Mouse (Mus musculus) bone marrow, adult 2 months (tissue): Measurements from ENCODE around the gene Nhlrc2. TPM values are rescaled to one million over a fixed set of nuclear protein-coding genes. Genes with fewer than 3 reads are reported as not detected.
"Not testable (repeated sequence)": the region's sequence is repeated elsewhere in the genome, so short reads cannot be mapped to it uniquely, and the experiment has no call there.

Experiments
- H3K27ac ChIP-seq: fragments of 200-500 bp; 2 replicates; pipeline ENCODE4 v1.5.1; 2012; ENCODE audit warnings: low read depth, mild to moderate bottlenecking, control low read depth, inconsistent platforms, low read length; ENCODE audit not compliant: control insufficient read depth, poor library complexity, insufficient read depth
- H3K4me1 ChIP-seq: fragments of 200-500 bp; 2 replicates; pipeline ENCODE4 v1.6.1; 2011; ENCODE audit warnings: low read length; ENCODE audit not compliant: control insufficient read depth, insufficient read depth
- H3K4me3 ChIP-seq: fragments of 200-500 bp; replicated peaks from 2 replicates; pipeline ENCODE3; 2011; ENCODE audit warnings: mild to moderate bottlenecking, low read depth, low read length, control low read depth; ENCODE audit not compliant: control insufficient read depth
- CTCF ChIP-seq: fragments of 200-500 bp; IDR thresholded peaks from 2 replicates; pipeline ENCODE4 v1.5.1; 2011; ENCODE audit warnings: low read length, control low read depth; ENCODE audit not compliant: control insufficient read depth, insufficient read depth
- POLR2A ChIP-seq: fragments of 200-500 bp; IDR thresholded peaks from 2 replicates; pipeline ENCODE4 v1.6.1; 2011; ENCODE audit warnings: low read depth, mild to moderate bottlenecking, control low read depth, low read length, borderline replicate concordance; ENCODE audit not compliant: control insufficient read depth
- WGBS: fragments of 180-500 bp; shearing (Covaris S2); methylation state at CpG from one replicate; pipeline ENCODE4 v1.1.7; 2018; 5-methylcytosine and 5-hydroxymethylcytosine counted together
- polyA plus RNA-seq: library from polyadenylated mRNA; stranded (reverse); fragments of >200 nt; gene quantifications from 2 replicates; pipeline ENCODE4 v1.2.4, GENCODE M21; 2011; ENCODE audit warnings: low replicate concordance; ENCODE audit not compliant: missing spikeins, insufficient read depth, insufficient read length

Nhlrc2 gene
- 5.1 and 7.1 TPM in 2 replicates for polyA plus RNA-seq

DNA sequence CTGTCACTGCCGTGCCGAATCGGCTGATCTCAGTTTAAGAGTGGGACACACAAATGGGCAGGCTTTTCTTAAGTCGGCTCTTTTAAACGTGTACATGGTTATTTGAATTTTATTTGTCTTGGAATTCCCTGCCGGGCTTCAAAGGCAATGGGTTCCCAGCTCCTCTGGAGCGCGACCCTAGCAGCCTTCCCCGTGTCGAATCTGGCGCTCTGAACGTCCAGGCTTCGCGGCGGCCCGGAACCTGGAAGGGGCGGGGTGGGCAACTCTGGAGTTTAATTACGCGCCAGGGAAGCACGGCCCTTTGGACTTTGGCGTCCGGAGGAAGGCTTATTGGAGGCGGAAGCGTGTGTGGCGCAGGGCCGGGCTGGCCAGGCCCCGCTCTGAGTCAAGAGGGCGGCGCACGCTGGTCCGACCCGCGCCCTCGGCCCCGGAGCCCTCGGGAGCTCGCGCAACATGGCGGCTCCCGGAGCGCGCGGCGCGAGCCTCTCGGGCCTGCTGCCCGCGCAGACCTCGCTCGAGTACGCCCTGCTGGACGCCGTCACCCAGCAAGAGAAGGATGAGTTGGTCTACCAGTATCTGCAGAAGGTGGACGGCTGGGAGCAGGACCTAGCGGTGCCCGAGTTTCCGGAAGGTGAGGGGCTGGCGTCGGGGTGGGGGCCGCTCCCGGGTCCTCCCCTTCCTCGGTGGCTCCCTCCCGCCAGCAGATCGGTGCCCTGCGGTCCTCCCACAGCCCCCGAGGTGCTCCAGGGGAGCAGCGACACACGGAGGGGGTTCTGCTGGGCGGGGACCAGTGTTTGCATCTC lies at the start of gene Nhlrc2:
Gene Nhlrc2, plus strand, starts transcription at position 32 of the 803 bp plus-strand sequence.
- TF ChIP-seq CTCF (no peak), POLR2A (peak; percentile 67; the same call in 1 of the 2 replicates)
- H3K4me1 ChIP-seq, result peaks cover 2% of the 10 kb centered on the region; the same call in 1 of the 2 replicates
- peak within 1 kb of the TSS; percentile 98 for H3K27ac ChIP-seq
- H3K4me3 ChIP-seq, result peak within 1 kb of the TSS; percentile 99
- under 1% methylated on average over 69 of the region's 69 CpGs for WGBS

DNA sequence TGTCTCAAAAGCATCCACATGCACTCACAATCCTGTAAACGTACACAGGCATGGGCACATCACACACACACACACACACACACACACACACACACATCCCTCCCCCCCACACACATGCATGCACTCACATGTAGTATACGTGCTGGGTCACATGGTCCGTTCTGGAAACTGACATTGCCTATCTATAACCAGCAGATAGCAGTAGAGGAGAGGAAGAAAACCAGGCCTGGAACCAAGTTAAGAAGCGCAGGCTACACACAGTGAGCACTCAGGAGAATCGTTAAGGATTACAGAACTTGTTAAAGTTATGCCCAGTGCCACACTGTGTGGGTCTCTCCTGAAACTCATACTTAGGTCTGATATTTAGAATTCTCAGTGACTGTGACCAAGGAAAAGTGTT lies 45.0 kb upstream of the Nhlrc2 start:
- H3K27ac ChIP-seq, H3K4me1 ChIP-seq, H3K4me3 ChIP-seq: not testable (repeated sequence)
- WGBS, result no CpG with 5 or more reads among the region's 5 CpGs

DNA sequence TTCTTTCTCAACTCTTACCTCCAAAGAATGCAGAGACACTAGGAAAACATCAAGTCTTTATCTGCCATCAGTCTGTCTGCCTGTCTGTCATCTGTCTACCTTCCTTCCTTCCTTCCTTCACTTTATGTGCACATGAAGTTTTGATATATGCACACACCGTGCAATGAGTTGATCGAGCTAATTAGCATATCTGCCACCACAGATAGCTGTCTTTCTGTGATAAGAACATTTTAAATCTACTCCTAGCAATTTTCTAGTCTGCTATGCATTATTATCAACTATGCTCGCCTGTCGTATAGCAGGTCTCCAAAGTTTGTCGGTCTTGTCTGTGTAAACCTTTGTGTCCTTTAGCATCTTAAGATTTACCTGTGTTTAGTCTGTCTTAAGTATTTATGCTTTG lies 44.5 kb upstream of the Nhlrc2 start:
- H3K4me3 ChIP-seq, H3K4me1 ChIP-seq, H3K27ac ChIP-seq: not testable (repeated sequence)
- WGBS, result no CpG with 5 or more reads among the region's 5 CpGs

DNA sequence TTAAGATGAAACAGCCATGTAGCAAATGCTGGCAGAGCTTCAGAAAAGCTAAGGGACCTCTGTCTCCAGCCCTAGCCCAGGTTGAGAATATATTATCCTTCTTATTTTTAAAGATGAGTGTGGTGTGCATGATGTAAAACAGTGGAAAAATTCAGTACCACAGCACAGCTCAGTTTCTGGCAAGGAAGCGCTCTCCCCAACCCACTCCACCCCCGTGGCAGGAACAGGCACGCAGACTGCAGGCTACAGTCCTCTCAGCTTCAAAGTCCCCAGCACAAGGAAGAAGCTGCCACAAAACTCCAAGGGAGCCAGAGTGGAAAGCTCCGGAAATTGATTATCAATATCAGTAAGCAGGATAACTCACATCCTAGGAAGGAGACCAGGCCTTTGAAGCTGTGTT lies 36.9 kb upstream of the Nhlrc2 start:
- not testable (repeated sequence) for H3K4me3 ChIP-seq, H3K27ac ChIP-seq, H3K4me1 ChIP-seq
- WGBS, result no CpG with 5 or more reads among the region's 4 CpGs

DNA sequence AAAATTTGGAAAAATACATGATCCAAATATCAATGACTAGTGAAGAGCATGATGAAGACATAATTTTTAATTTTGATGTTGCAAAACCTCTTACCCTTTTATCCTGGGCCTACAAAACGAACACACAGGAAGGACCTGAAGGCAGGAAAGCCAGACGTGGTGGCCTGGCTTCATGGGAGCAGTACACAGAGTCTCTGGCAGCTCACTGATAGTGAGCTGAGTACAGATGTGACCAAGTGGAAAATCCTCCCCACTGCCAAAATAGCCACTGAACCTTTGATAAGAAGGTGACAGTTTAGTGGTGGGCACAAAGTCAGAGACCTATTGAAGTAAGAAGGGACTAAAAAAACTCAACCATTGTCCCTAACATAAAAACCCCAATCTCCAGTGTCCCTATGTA lies 34.5 kb upstream of the Nhlrc2 start:
- WGBS, result no CpG with 5 or more reads among the region's 2 CpGs
- not testable (repeated sequence) for H3K27ac ChIP-seq, H3K4me1 ChIP-seq, H3K4me3 ChIP-seq

DNA sequence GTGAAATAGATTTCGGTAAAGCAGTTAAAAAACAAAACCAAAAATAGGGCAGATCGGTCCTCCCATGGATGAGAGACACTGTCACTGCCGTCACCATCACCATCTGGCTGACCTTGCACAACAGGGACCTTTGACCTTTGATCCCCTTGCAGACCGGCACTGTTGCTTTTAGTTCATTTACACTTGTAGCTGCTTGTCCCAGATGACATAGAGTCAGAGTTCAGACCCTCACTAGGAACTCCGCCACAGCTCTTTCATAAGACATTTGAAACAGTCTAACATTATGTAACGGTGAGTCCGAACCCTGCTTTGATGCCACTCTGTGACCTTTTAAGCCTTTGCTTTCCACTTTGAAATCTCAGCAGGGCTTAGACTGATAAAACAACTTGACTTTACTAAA lies 28.7 kb upstream of the Nhlrc2 start:
- H3K4me3 ChIP-seq, H3K4me1 ChIP-seq, H3K27ac ChIP-seq: not testable (repeated sequence)
- WGBS, result no CpG with 5 or more reads among the region's 7 CpGs

DNA sequence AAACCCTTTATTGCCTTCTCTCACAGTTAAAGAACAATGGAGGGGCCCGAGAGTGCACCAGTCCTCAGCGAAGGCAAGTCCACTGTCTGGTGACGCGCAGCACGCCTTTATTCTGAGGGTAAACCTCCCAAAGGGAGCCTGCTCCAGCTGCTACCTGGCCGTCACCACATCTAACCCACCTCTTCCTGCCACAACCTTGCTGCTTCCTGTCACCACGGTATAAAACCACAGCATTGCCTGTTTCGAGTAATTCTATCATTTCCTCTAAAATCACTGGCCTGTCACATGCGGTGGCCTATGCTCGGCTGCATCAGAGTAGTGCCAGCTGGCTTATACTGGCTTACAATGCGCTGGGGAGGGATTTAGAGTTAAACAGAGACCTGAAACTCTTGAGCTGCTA lies 17.5 kb upstream of the Nhlrc2 start:
- not testable (repeated sequence) for H3K27ac ChIP-seq, H3K4me1 ChIP-seq, H3K4me3 ChIP-seq
- no CpG with 5 or more reads among the region's 11 CpGs for WGBS

DNA sequence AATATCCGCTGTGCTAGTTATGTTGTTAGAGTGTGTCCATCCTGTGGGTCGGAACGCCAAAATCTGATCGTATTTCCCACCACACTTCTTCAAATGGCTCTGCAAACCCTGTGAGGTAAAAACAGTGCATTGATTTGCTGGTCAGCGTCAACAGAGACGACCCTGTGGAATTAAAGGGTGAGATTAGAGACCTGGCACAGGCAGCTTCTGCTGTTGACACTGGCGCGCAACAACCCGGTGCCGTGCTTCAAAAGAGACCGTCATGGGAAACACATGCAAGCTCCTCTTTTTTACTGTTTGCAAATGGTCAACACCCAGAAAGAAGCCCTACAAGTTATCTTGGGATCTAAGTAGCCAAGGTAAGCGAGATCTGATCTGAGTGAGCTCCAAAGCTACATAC lies 16.8 kb upstream of the Nhlrc2 start:
- WGBS, result 90% methylated on average over 12 of the region's 12 CpGs
- TF ChIP-seq POLR2A (no peak), CTCF (no peak)
- Histone ChIP-seq H3K4me3 (no peak overlapping the region), H3K27ac (no peak overlapping the region), H3K4me1 (peaks cover 3% of the 10 kb centered on the region)

DNA sequence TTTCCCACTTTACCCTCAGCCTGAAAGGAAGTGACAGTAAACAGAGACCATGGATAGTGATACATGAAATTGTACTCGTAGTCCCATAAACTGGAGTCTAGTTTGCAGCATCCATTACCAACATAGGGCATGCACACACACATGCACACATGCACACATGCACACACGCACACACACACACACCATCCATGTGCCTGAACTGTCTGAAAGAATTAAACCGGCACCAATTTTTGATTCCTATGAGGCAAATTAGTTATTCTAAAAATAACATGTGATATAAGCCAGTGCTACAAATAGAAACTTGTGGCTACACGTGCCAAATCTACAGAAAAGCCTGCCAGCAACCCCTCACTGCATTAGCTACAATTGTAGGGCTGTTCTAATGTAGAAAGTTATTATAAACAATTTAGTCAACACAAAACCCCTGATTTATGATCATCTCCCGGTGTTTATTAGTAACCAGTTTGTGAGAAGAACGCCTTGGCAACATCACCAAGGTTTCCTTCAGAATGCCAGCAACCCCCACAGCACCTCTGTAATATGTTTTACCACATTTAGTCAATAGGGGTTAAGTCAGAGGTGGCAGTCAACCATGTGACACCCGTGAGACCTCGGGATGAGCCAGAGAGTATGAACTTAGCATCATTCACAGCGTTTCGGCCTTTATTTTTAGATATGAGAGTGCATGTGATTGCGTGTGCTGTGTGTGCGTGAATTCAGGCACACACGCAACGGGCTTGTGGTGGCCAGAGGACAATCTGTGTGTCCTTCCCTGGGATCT lies 14.6 kb upstream of the Nhlrc2 start:
- Histone ChIP-seq H3K4me3 (no peak overlapping the region), H3K4me1 (peaks cover 3% of the 10 kb centered on the region), H3K27ac (no peak overlapping the region)
- TF ChIP-seq CTCF (no peak), POLR2A (no peak)
- 89% methylated on average over 14 of the region's 14 CpGs for WGBS
